Comparison of ENCODE assay signal across 15 mouse cellular contexts in genomic region chr10:116962803-116963202, GRCm38 (mm10). TPM values are rescaled to one million over a fixed set of nuclear protein-coding genes. Genes with fewer than 3 reads are reported as not detected.
A peak's percentile ranks its signal among the peaks of the same experiment; 100 is the strongest.
DNase-seq lines count a peak whose midpoint lies in the region; ATAC-seq lines count a peak whose summit lies in the region.
"Had no signal": no experiment of that assay in that cellular context is flagged by ENCODE, and none has a peak within 500 bp of the region (broad histone marks: within the 10 kb centered on the region; RNA-seq: fewer than 3 reads in every experiment).

No protein-coding gene starts in this region.

- 46% methylated on average over 17 of the region's 17 CpGs for WGBS in liver, embryonic 13.5 days (ENCODE audit: insufficient replicate concordance)
- 53% methylated on average over 17 of the region's 17 CpGs for WGBS in liver, embryonic 11.5 days
- 60% methylated on average over 17 of the region's 17 CpGs for WGBS in forebrain, embryonic 15.5 days

- ATAC-seq in liver, embryonic 13.5 days (ENCODE audit: low read depth) = no peak
- no peak for ATAC-seq in liver, embryonic 11.5 days (replicated peaks; ENCODE audit: low FRiP score)
- ATAC-seq in forebrain, embryonic 15.5 days (replicated peaks) = no peak

- no peaks in the 10 kb centered on the region for H3K4me1 ChIP-seq in liver, embryonic 13.5 days (replicated peaks)
- H3K4me1 ChIP-seq in liver, embryonic 11.5 days (replicated peaks; ENCODE audit: control insufficient read depth, insufficient read depth, low read length) = no peaks in the 10 kb centered on the region
- H3K4me1 ChIP-seq in forebrain, embryonic 15.5 days = no peaks in the 10 kb centered on the region
- H3K4me1 ChIP-seq: hindbrain, embryonic 15.5 days had no signal

- no peak overlapping the region for H3K9ac ChIP-seq in liver, embryonic 13.5 days
- no peak overlapping the region for H3K9ac ChIP-seq in liver, embryonic 11.5 days (ENCODE audit: low read depth, low read length)
- H3K9ac ChIP-seq in forebrain, embryonic 15.5 days (replicated peaks) = no peak overlapping the region
- H3K9ac ChIP-seq: heart, embryonic 12.5 days; hindbrain, embryonic 15.5 days had no signal

- H3K9me3 ChIP-seq in liver, embryonic 13.5 days (replicated peaks) = no peaks in the 10 kb centered on the region
- H3K9me3 ChIP-seq in liver, embryonic 11.5 days (ENCODE audit: control insufficient read depth, low read length) = no peaks in the 10 kb centered on the region
- H3K9me3 ChIP-seq in forebrain, embryonic 15.5 days = no peaks in the 10 kb centered on the region
- H3K9me3 ChIP-seq: heart, embryonic 12.5 days; hindbrain, embryonic 15.5 days had no signal

- no peak overlapping the region for H3K27ac ChIP-seq in liver, embryonic 13.5 days
- H3K27ac ChIP-seq in liver, embryonic 11.5 days (ENCODE audit: low read depth, low read length) = no peak overlapping the region
- no peak overlapping the region for H3K27ac ChIP-seq in forebrain, embryonic 15.5 days (replicated peaks)
- H3K27ac ChIP-seq: hindbrain, embryonic 15.5 days had no signal

- H3K4me2 ChIP-seq in liver, embryonic 13.5 days = no peak overlapping the region
- no peak overlapping the region for H3K4me2 ChIP-seq in liver, embryonic 11.5 days
- H3K4me2 ChIP-seq in forebrain, embryonic 15.5 days (replicated peaks) = no peak overlapping the region
- H3K4me2 ChIP-seq: heart, embryonic 12.5 days; hindbrain, embryonic 15.5 days had no signal

- DNase-seq in adrenal gland, postnatal 14 days = peak; percentile 17
- DNase-seq in adrenal gland, adult 8-10 months = no peak
- peak; percentile 4 for DNase-seq in liver, embryonic 13.5 days
- no peak for DNase-seq in liver, embryonic 11.5 days (ENCODE audit: low spot score)
- DNase-seq in ZHBTc4 (ENCODE audit: low read depth, low spot score) = peak; percentile 76
- DNase-seq in testis, postnatal 10 days (ENCODE audit: low spot score) = peak; percentile 59
- no peak for DNase-seq in layer of hippocampus, postnatal 36 days
- DNase-seq: gastrocnemius, postnatal 10 days had no signal

- H3K27me3 ChIP-seq in liver, embryonic 13.5 days = no peaks in the 10 kb centered on the region
- H3K27me3 ChIP-seq in liver, embryonic 11.5 days (replicated peaks; ENCODE audit: control insufficient read depth, insufficient read depth, low read length) = no peaks in the 10 kb centered on the region
- no peaks in the 10 kb centered on the region for H3K27me3 ChIP-seq in forebrain, embryonic 15.5 days
- H3K27me3 ChIP-seq: heart, embryonic 12.5 days; hindbrain, embryonic 15.5 days had no signal

- no peak overlapping the region for H3K4me3 ChIP-seq in liver, embryonic 13.5 days (replicated peaks)
- no peak overlapping the region for H3K4me3 ChIP-seq in liver, embryonic 11.5 days (ENCODE audit: low read depth, low read length)
- no peak overlapping the region for H3K4me3 ChIP-seq in forebrain, embryonic 15.5 days
- H3K4me3 ChIP-seq: erythroblast, embryonic 14.5 days; heart, embryonic 12.5 days; hindbrain, embryonic 15.5 days; megakaryocyte, embryonic 14.5 days had no signal

- H3K36me3 ChIP-seq in liver, embryonic 13.5 days = no peaks in the 10 kb centered on the region
- H3K36me3 ChIP-seq in liver, embryonic 11.5 days (ENCODE audit: control insufficient read depth, insufficient read depth, low read length) = no peaks in the 10 kb centered on the region
- no peaks in the 10 kb centered on the region for H3K36me3 ChIP-seq in forebrain, embryonic 15.5 days
- H3K36me3 ChIP-seq: heart, embryonic 12.5 days; hindbrain, embryonic 15.5 days had no signal

RNA-seq across cellular contexts. Expression of gene Gm10271, which starts 9.6 kb away (rescaled TPM):
- total RNA-seq in adrenal gland, postnatal 14 days (2021) = not detected in 2 replicates
- total RNA-seq in adrenal gland, adult 8-10 months (2022) = not detected
- not detected in 2 replicates for polyA plus RNA-seq in liver, embryonic 13.5 days (2015; fragmentation: Nextera tagmentation; extraction: Ambion mirVana)
- not detected in 2 replicates for polyA plus RNA-seq in liver, embryonic 11.5 days (2014; fragmentation: Nextera tagmentation; extraction: Ambion mirVana)
- total RNA-seq in layer of hippocampus, postnatal 36 days (2021) = not detected
- polyA plus RNA-seq in forebrain, embryonic 15.5 days (2015; fragmentation: Nextera tagmentation; extraction: Ambion mirVana) = not detected in 2 replicates
- total RNA-seq: gastrocnemius, postnatal 10 days; layer of hippocampus, adult 18-20 months; left cerebral cortex, postnatal 36 days had no signal
- polyA plus RNA-seq: erythroblast, embryonic 14.5 days; heart, embryonic 12.5 days; hindbrain, embryonic 15.5 days had no signal

RNA-seq across cellular contexts. Expression of gene Rab3ip, which starts 12.2 kb away (rescaled TPM):
- total RNA-seq in adrenal gland, postnatal 14 days (2021) = 48.4 and 50.5 TPM in 2 replicates
- 10 to 100 TPM; 32.8 to 50.0 (median 37.1) TPM for total RNA-seq in adrenal gland, adult 8-10 months (2022)
- polyA plus RNA-seq in liver, embryonic 13.5 days (2015; fragmentation: Nextera tagmentation; extraction: Ambion mirVana) = 9.8 and 11.0 TPM in 2 replicates
- polyA plus RNA-seq in liver, embryonic 11.5 days (2014; fragmentation: Nextera tagmentation; extraction: Ambion mirVana) = 16.2 and 17.1 TPM in 2 replicates
- 10 to 100 TPM; 64.9 to 67.7 TPM for total RNA-seq in layer of hippocampus, postnatal 36 days (2021)
- 48.6 and 50.4 TPM in 2 replicates for polyA plus RNA-seq in forebrain, embryonic 15.5 days (2015; fragmentation: Nextera tagmentation; extraction: Ambion mirVana)

RNA-seq across cellular contexts. Expression of gene Best3, which starts 23.3 kb away (rescaled TPM):
- total RNA-seq in adrenal gland, postnatal 14 days (2021) = 0.26 and 0.45 TPM in 2 replicates
- total RNA-seq in adrenal gland, adult 8-10 months (2022) = 1 to 10 TPM in 1 of 4 experiments, under 1 TPM in 3; 0.31 to 1.0 (median 0.69) TPM
- 0.03 TPM in 1 of 2 replicates, not detected in the other for polyA plus RNA-seq in liver, embryonic 13.5 days (2015; fragmentation: Nextera tagmentation; extraction: Ambion mirVana)
- polyA plus RNA-seq in liver, embryonic 11.5 days (2014; fragmentation: Nextera tagmentation; extraction: Ambion mirVana) = 0.06 TPM in 1 of 2 replicates, not detected in the other
- 1 to 10 TPM; 2.1 to 2.2 TPM for total RNA-seq in layer of hippocampus, postnatal 36 days (2021)
- polyA plus RNA-seq in forebrain, embryonic 15.5 days (2015; fragmentation: Nextera tagmentation; extraction: Ambion mirVana) = 0.10 TPM in 1 of 2 replicates, not detected in the other
- polyA plus RNA-seq: erythroblast, embryonic 14.5 days had no signal

Comparison
In these comparisons a context has a peak if more than half of its experiments do, and no peak if none do; other contexts are left out.
1. DNase-seq: peak in adrenal gland, postnatal 14 days (single experiment), liver, embryonic 13.5 days (single experiment), ZHBTc4 (single experiment) and testis, postnatal 10 days (single experiment); none in adrenal gland, adult 8-10 months (single experiment), liver, embryonic 11.5 days (single experiment) and layer of hippocampus, postnatal 36 days (0 of 2).